Mouse (Mus musculus): ENCODE measurements around the gene Gm49378.

DNA sequence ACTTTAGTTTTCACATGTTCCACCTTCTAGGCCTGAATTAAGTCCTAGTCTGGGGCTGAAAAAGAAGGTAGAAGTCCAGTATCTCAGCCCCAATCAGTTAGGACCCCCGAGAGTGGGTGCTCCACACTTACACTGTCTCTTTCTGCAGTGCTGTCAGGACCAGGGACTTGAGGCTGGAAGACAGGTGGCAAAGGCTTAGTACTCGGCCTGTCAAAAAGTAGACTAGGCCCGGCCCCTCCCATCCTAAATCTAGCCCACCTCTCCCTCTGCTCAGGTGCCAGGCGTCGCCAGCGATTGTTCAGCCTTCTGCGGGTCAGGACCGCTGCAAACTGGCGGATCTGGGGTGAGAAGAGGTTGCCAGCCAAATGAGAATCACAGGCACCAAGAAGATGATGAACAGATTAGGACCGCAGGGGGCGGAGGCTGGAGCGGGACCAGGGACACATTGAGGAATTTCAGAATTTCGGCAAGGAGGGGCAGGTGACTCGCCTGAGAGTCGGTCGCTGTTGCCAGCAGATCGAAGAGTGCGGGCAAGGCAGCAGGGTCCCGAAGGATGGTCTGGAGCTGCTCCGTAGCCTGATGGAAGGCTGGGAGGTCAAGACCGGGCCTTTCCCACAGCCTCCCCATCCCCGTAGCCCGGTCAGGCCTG lies 2.7 kb downstream of the Gm49378 start:
- no peak for TF ChIP-seq CTCF (IDR thresholded peaks at IDR 0.05; ENCODE audit: low read depth)
- no peak for TF ChIP-seq EP300 (optimal IDR thresholded peaks at IDR 0.05)
